Mouse (Mus musculus) left cerebral cortex, postnatal 4 days (tissue): Measurements from ENCODE around the gene Irak4. TPM values are rescaled to one million over a fixed set of nuclear protein-coding genes. Genes with fewer than 3 reads are reported as not detected.

Source experiments
- DNase-seq: peaks from one replicate; pipeline ENCODE4 v3.0.0-alpha.2; 2022
- intact Hi-C: fragments of 180-260 bp; cut with DNase I; formaldehyde crosslinking; loops from one replicate; pipeline ENCODE4 v1.15.1; 2025
- total RNA-seq, 2 experiments: library from RNA; stranded (reverse); gene quantifications; 2 replicates each; pipeline ENCODE4 v1.2.3; 2021

Irak4 gene
- 1 to 10 TPM; 1.5 to 1.8 TPM for total RNA-seq

GRCm38 (mm10) chr15:94543409-94544051, at the start of gene Irak4, which contains the start of gene Pus7l:
Gene Irak4, plus strand, starts transcription at chr15:94543643.
Gene Pus7l, minus strand, starts transcription at chr15:94543547.
- intact Hi-C loops = no loop called here
- DNase-seq = peak; percentile 93

DNA sequence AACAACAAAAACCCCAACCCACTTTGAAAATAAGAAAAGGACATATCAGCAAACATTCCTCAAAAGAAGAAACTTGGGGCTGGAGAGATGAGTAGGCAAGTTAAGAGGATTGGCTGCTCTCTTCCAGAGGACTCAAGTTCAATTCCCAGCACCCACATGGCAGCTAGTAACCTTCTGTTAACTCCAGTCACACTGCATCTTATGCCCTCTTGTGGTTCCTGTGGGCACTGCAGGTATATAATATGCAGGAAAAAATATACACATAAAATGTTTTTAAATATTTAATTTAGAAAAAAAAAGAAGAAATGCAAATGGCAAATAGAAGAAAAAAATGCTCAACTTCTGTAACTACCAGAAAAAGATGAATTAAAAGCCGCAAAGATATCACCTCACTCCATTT, 49.0 kb upstream of the Irak4 start:
- DNase-seq = no peak
- intact Hi-C loops = no loop called here

- DNase-seq = no peak
- intact Hi-C loops = no loop called here
Observed at GRCm38 (mm10) chr15:94495936-94496335, 47.5 kb upstream of the Irak4 start.

DNA sequence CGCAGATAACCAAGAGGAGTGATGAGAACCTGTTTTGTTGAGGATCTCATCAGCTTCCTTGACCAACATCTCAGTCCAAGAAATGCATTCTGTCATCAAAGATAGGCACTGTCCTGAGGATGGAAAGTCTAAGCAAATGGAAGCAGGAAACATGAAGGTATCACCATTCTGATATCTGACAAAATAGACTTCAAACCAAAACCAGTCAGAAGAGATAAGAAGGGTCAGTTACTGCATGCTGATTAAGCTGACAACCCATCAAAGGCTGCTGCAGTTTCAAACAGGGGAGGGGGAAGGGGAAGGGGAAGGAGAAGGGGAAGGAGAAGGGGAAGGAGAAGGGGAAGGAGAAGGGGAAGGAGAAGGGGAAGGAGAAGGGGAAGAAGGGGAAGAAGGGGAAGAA, 44.2 kb upstream of the Irak4 start:
- intact Hi-C loops = no loop called here
- no peak for DNase-seq

GRCm38 (mm10) chr15:94503451-94504215, 39.8 kb upstream of the Irak4 start:
- intact Hi-C loops = no loop called here
- DNase-seq = peak; percentile 76

- intact Hi-C loops = loop anchor here (10.0 kb wide), 2 partner anchors 113 to 173 kb away; no protein-coding TSS in a partner anchor
- no peak for DNase-seq
Observed at GRCm38 (mm10) chr15:94517913-94518491, 25.4 kb upstream of the Irak4 start.

- intact Hi-C loops = loop anchor here (5.0 to 10.0 kb wide), 2 partner anchors 553 to 926 kb away; partner anchors contain the start of gene Prickle1
- no peak for DNase-seq
Observed at GRCm38 (mm10) chr15:94520205-94520900, 23.1 kb upstream of the Irak4 start.

- no peak for DNase-seq
- intact Hi-C loops = loop anchor here (5.0 to 10.0 kb wide), 2 partner anchors 554 to 926 kb away; partner anchors contain the start of gene Prickle1
Observed at GRCm38 (mm10) chr15:94520959-94521358, 22.5 kb upstream of the Irak4 start.

DNA sequence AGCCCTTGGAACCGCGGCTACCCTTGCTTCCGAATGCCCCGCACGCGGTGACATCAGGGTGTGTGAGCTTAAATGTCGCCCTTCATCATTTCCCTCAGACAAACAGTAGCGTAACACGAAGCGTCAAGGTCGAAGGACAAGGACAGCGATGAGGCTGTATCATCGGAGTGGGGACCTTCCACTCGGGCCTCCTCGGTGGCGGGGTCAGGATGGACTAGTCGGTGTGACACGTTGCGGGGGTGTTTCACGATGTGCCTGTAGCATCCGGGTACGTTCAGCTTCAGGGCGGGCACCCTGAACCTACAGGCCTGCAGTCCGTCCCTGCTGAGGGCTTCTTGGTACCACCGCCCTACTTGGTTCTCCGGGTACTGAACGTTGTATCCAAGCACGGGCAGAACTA, 20.2 kb upstream of the Irak4 start:
- no peak for DNase-seq
- intact Hi-C loops = loop anchor here (5.0 to 10.0 kb wide), 2 partner anchors 556 to 928 kb away; partner anchors contain the start of gene Prickle1

DNA sequence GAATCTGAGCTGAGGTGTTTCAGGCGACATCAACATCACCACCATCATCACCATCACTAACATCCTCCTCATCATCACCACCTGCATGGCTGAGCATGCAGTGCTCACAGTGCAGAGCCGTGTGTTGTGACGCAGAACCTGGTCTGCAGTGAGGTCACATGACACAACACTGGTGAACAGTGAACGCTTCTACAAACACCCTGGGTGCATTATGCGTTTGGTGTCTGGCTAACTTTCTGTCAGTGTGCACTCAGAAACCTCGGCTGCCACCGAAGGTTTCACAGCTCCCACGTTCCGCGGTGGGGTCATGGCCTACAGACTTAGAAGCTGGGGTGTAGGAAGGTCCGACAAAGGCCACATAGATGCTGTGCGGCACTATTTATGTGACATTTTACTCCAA, 18.5 kb upstream of the Irak4 start:
- intact Hi-C loops = loop anchor here (5.0 to 10.0 kb wide), 2 partner anchors 558 to 930 kb away; partner anchors contain the start of gene Prickle1

GRCm38 (mm10) chr15:94530519-94530918, 12.9 kb upstream of the Irak4 start:
- intact Hi-C loops = no loop called here

More for the DNA sequence above, 18.5 kb upstream of the Irak4 start:
- no peak for DNase-seq

DNA sequence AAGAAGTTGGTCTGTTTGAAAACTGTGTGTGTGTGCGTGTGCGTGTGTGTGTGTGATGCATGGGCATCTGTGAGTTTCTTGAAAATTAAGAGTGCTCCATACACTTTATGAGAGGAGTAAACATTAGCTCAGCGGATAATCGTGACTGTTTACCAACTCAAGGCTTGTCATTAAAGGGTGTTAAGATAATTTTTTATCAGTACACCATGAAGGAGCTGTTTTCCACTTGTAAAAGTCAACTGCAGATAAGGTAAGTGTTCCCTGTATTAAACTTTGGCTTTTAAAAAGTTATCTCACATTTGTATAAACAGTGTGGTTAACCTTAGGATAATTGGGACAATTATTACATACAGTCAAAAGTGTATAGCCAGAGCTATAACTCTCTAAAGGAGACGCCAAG, 11.1 kb upstream of the Irak4 start:
- intact Hi-C loops = no loop called here
- DNase-seq = no peak

More at GRCm38 (mm10) chr15:94530519-94530918, 12.9 kb upstream of the Irak4 start:
- no peak for DNase-seq

GRCm38 (mm10) chr15:94532956-94533355, 10.5 kb upstream of the Irak4 start:
- no peak for DNase-seq
- intact Hi-C loops = no loop called here

DNA sequence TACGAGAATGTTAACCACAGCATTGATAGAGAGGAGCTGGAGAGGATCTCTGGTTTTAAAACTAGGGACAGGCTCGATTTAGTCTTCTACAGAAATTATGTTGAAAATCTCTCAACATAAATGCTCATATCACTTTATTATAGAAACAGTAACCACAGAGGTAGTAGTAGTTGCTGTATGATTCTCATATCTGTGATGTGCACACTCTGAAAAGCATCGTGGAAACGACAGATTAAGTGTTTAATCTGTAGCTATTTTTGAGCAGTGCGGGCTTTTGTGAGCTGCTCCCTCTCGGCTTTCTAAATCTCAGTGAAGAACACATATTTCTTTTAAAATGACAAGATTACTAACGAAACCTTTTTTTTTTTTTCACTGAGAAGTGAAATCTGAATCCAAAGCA, 7.9 kb upstream of the Irak4 start:
- intact Hi-C loops = no loop called here
- DNase-seq = no peak

- intact Hi-C loops = no loop called here
- DNase-seq = no peak
Observed at GRCm38 (mm10) chr15:94539296-94539695, 4.1 kb upstream of the Irak4 start.

GRCm38 (mm10) chr15:94542567-94543408, 655 bp upstream of the Irak4 start:
- intact Hi-C loops = no loop called here
- no peak for DNase-seq

DNA sequence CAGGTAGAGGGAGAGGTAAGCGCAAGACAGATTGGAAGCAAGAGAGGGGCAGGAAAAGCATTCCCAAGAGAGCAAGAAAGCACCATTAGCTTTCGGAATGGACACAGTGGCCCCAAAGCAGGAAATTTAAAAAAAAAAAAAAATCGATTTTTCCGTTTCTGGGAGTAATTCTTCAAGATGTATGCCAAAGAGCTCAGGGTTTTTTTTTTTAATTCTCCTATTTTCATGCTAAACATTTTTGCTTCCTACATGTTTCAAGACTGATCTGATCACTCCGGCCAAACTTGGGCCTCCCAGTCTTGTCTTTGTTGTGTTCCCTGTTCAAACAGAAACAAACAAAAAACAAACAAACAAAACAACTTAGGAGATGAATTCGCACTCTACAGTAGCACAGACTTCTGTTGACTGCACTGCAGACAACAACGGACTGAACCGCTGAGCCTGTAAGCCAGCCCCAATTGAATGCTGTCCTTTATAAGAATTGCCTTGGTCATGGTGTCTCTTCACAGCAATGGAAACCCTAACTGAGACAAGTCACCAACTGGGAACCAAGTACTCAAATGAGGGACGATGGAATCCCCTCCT, 701 bp downstream of the Irak4 start:
- no peak for DNase-seq
- intact Hi-C loops = no loop called here

DNA sequence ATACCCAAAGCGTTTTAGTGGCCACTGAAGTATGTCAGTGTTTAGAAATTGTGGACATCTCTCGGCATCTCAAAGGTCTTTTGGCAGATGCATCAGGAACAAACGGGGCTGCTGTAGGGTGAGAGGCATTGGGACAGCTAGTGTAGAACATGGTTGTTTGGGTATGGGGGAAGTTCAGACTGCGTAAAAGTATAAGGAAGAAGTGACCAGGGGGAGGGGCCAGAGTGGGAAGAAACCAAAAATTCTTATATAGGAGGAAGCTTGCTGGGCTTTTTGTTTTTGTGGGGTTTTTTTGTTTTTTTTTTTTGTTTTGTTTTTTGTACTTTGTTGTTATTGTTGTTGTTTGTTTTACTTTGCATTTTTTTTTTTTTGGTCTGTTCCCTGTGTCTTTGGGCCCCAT, 1.4 kb downstream of the Irak4 start:
- intact Hi-C loops = no loop called here
- no peak for DNase-seq

- intact Hi-C loops = no loop called here
- no peak for DNase-seq
Observed at GRCm38 (mm10) chr15:94553536-94553935, 10.1 kb downstream of the Irak4 start.
